Mouse (Mus musculus) thymus, postnatal 36 days (tissue): ENCODE results near the gene Ttc17.

ENCODE experiments used
- DNase-seq, 2 experiments: peaks; one replicate each; pipeline ENCODE4 v3.0.0; 2022; ENCODE audit warnings: mixed read lengths in 2 of 2

Ttc17 gene

GRCm38 (mm10) chr2:94289659-94290058, 116.8 kb downstream of the Ttc17 start:
- DNase-seq, result no peak

- no peak for DNase-seq
Observed at GRCm38 (mm10) chr2:94289169-94289568, 117.3 kb downstream of the Ttc17 start.

GRCm38 (mm10) chr2:94288086-94288485, 118.4 kb downstream of the Ttc17 start:
- no peak for DNase-seq

- no peak for DNase-seq
Observed at GRCm38 (mm10) chr2:94287435-94287834, 119.1 kb downstream of the Ttc17 start.

- DNase-seq, result no peak
Observed at GRCm38 (mm10) chr2:94283526-94283925, 123.0 kb downstream of the Ttc17 start.

- no peak for DNase-seq
Observed at GRCm38 (mm10) chr2:94279596-94279995, 126.9 kb downstream of the Ttc17 start.

GRCm38 (mm10) chr2:94276103-94276502, 130.4 kb downstream of the Ttc17 start:
- no peak for DNase-seq

GRCm38 (mm10) chr2:94275658-94276057, 130.8 kb downstream of the Ttc17 start:
- DNase-seq, result no peak

- peak; percentile 63 to 77 for DNase-seq
Observed at GRCm38 (mm10) chr2:94273154-94274021, 133.1 kb downstream of the Ttc17 start.

GRCm38 (mm10) chr2:94271176-94271575, 135.3 kb downstream of the Ttc17 start:
- DNase-seq, result no peak

- DNase-seq, result no peak
Observed at GRCm38 (mm10) chr2:94268835-94269234, 137.7 kb downstream of the Ttc17 start.

GRCm38 (mm10) chr2:94267213-94267850, 139.2 kb downstream of the Ttc17 start:
- no peak for DNase-seq

- DNase-seq, result no peak
Observed at GRCm38 (mm10) chr2:94266381-94267160, 139.9 kb downstream of the Ttc17 start.

- no peak for DNase-seq
Observed at GRCm38 (mm10) chr2:94265221-94266191, 141.0 kb downstream of the Ttc17 start.

GRCm38 (mm10) chr2:94264631-94265098, 141.8 kb downstream of the Ttc17 start:
- no peak for DNase-seq

- DNase-seq, result no peak
Observed at GRCm38 (mm10) chr2:94264006-94264405, 142.5 kb downstream of the Ttc17 start.

GRCm38 (mm10) chr2:94263530-94263937, 143.0 kb downstream of the Ttc17 start:
- DNase-seq, result no peak

GRCm38 (mm10) chr2:94262917-94263529, 143.5 kb downstream of the Ttc17 start:
- no peak for DNase-seq

- DNase-seq, result no peak
Observed at GRCm38 (mm10) chr2:94254102-94254501, 152.4 kb downstream of the Ttc17 start.
